Mouse (Mus musculus): ENCODE results near the gene Spo11.

- TF ChIP-seq KAT2A (IDR thresholded peaks at IDR 0.05; ENCODE audit: insufficient replicate concordance, low read length) = no peak
- no peak for TF ChIP-seq ZC3H11A (IDR thresholded peaks at IDR 0.05; ENCODE audit: low read depth, low read length)
- TF ChIP-seq GABPA (IDR thresholded peaks at IDR 0.05; ENCODE audit: insufficient replicate concordance, low read depth, low read length) = no peak
- no peak for TF ChIP-seq MYC (IDR thresholded peaks at IDR 0.05; ENCODE audit: low read depth, low read length)
- no peak for TF ChIP-seq CTCF (conservative IDR thresholded peaks at IDR 0.05 in 1 of 2, IDR thresholded peaks at IDR 0.05 in 1 of 2; ENCODE audit: low read depth in 2 of 2, low read length in 2 of 2)
- no peak for TF ChIP-seq MAZ (IDR thresholded peaks at IDR 0.05; ENCODE audit: low read depth, low read length)
Measured at GRCm38 (mm10) chr2:173026286-173026685, 48.8 kb downstream of the Spo11 start.

All from CH12.LX (cell line).